Mouse (Mus musculus): ENCODE results near the gene Dnase2a.

Dnase2a gene

DNA sequence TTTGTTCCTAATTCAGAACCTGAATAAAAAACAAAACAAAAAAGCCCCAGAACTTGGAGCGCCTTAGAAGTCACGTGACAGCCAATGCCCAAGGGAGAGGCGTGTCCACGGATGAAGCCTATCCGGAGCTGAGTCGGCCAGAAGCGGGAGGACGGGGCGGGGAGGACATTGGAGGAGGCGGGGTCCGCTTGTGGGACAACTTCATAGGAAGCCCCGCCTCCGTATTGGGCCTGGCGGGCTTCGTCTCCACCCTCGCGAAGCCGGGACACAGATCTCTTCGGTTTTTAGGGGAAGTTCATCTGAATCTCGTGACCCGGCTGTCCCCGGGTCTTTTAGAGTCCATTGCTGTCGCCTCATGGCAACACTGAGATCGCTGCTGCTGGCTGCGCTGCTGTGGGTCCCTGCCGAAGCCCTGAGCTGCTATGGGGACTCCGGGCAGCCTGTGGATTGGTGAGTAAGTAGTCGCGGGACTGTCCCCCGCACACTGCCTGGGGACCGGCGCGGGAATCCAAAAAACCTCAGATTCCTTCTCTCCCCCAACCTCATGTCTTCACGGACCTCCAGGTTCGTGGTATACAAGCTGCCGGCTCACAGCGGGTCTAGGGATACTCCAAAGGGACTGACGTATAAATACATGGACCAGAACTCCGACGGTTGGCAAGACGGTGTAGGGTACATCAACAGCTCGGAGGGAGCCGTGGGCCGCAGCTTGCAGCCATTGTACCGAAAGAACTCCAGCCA, at the start of gene Dnase2a:
Dnase2a (plus strand) TSS at position 140 of the 741 bp plus-strand sequence.
- peak; percentile 94 for DNase-seq (ENCODE audit: low read depth, low spot score)

DNA sequence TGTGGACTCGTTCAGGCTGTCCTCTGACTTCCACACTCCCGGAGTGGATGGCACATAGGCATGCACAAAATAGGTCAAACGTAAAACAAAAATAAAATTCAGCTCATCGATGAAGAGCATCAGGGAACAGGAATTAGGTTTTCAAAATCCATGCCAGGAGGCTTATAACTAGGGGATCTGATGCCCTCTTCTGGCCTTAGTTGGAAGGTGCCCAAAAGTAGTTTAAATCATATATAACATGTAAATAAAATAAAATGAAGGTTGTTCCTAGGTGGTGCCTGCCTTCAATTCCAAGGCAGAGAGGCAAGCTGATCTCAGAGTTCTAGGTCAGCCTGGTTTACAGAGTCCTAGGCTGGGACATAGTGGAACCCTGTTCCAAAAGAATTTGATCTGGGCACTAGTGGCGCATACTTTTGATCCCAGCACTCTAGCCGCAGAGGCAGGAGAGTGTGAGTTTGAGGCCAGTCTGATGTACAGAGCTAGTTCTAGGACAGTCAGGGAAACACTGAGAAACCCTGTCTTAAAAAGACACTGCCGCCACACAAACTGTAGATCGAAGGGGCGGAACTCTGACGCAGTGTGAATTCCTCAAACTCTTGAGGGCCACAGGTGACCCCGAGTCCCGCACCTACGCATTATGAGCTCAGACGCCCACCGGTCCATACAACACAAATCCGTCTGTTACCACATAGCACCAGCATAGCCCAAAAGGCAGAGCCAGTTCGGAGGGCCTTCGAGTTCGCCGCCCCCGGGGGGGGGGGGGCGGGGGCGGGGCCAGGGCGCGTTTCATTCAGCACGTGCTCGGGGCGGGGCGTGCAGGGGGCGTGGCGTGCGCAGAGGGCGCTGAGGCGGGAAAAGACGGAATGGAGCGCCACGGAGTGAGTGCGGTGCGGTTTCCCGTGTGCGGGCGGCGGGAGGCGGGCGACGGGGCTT, 36.7 kb upstream of the Dnase2a start, which contains the start of gene Syce2:
Syce2 (plus strand) TSS at position 736 of the 933 bp plus-strand sequence.
- DNase-seq (ENCODE audit: low read depth, low spot score): peak; percentile 68

DNA sequence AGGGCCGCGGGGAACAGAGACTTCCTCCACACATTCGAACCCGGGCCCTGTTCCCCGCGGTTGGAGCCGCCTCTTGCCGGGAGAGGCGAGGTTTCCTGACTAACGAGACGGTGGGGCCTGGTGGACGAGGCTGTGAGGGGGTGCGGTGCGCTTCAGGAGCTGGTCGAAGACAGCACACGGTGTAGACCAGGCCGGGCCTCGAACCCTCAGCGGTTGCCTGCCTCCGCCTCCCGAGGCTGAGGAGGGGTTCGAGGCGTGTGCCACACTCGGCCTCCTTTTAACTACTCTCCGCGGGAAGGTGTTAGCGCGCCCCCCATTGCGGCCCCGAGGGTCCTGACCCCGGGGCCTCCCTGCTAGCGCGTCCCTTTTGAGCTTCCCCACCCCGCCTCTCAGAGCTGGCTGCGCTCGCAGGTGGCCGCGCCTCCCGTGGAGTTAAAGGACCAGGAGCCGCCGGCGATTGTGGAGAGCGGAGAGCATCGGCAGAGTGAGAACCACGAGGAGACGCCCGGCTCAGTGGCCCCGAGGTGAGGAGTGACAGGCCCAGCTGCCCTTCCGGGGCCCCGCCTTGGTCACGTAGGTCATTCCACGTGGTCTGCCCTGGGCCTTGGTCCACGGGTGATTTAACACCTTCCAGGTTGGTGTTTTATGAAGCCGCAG, 35.9 kb upstream of the Dnase2a start:
- DNase-seq (ENCODE audit: low read depth, low spot score): no peak

DNA sequence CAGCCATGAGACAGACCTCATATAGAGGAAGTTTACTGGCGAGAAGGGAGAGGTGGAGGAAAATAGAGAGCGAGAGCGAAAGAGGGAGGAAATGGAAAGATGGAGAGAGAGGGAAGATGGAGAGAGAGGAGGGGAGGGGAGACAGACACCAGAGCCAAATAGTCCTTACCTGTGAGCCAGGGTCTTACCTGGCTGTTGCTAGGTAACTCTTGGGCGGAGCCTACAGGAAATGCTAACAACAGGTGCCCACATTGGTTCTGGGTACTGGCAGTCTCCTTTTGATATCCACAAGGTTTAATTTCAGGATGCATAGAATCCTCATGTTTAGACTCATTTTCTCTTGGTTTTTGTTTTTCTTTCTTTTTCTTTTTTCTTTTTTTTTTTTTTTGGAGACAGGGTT, 35.3 kb upstream of the Dnase2a start:
- no peak for DNase-seq (ENCODE audit: low read depth, low spot score)

DNA sequence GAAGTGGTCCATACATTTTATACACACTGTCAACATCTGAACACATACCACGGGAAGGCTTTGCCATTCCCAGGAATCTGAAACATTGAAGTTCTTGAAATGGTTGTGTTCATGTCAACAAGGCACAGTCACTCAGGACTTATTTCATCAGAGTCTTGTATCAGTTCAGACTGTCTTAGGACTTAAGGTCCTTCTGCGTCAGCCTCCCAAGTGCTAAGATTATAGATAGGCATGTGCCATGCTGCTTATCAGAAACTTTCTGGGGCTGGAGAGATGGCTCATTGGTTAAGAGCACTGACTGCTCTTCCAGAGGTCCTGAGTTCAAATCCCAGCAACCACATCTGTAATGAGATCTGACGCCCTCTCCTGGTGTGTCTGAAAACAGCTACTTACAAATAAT, 34.0 kb upstream of the Dnase2a start:
- DNase-seq (ENCODE audit: low read depth, low spot score): no peak

DNA sequence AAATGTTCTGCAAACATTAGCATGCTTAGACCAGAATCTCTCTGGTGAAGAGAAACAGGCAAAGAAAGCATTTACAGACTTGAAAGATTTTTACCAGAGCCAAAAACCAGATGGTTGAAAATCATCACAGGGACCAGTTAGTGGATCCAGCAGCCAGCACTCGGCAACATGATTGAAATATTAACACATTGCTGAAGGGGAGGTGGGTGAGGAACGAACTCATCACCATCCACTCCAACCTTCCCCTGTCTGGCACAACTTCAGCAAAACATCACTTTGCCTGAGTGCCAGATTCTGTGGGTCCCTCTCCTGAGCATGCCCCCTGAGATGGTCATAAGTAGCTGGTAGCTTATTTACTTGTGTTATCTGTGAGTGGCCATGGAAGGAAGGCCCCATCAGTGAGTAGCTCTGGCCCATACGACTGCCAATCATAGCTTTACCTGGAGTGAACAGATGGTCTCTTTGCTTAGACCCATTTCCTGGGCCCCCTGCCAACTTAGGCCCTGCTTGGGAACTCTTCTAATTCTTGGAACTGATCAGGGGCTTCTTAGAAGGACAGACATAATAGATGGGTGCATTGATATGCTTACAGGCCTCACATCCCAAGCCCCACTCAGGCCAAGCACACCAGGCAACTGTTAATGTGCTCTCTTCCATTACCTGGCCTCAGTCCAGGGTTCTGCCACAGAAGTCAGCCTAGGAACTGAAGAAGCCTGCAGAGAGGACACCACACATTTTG, 30.9 kb upstream of the Dnase2a start:
- no peak for DNase-seq (ENCODE audit: low read depth, low spot score)

DNA sequence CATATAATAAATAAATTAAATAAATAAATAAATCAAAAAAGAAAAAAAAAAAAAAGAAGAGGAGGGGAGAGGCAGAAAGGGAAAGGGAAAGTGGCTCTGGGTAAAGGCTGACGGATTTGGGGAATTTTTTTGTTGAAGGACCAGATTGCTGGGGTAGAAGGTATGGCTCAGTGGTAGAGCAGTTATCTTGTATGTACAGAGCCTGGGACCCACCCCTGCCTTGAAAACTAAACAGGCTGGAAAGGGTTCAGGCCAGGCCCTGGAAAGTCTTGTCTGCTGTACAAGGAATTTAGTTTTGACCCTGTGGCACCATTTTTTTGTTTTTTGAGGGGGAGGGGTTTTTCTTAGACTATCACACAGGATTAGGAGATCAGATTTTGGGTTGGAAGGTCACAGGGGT, 29.4 kb upstream of the Dnase2a start:
- DNase-seq (ENCODE audit: low read depth, low spot score): no peak

DNA sequence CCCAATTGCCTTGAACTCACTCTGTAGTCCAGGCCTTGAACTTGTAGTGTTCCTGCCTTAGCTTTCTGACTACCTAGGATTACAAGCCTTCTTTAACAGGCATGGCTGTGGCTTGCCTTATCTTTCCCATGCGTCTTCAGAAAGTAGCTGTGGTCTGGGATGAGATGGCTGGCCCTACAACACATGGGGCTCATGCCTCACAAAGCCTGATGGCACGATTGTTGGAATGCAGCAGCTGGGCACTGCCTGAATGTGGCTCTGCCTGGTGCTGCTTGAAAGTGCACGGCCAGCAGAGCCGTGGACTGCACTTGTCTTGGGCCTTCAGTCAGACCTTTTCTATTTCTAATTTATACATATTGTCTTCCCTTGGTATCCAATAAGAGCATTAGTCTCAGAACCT, 23.6 kb upstream of the Dnase2a start:
- no peak for DNase-seq (ENCODE audit: low read depth, low spot score)

DNA sequence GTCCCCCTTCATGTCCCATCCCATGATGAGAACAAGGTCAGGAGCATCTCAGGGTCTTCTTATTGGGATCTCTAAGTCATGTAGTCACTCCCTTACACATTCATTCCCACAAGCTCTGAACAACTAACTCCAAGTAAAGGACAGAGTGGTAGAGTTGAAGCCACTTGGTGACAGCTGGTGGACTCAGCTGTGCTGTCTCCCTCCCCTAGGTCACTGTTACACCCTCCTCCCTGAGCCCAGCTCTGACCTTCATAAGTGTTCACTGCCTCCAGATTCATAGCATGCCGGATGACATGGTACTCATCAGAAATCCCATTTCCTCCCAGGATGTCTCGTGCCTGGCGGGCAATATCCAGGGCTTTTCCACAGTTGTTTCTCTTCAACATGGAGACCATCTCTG, 20.1 kb upstream of the Dnase2a start:
- no peak for DNase-seq (ENCODE audit: low read depth, low spot score)

DNA sequence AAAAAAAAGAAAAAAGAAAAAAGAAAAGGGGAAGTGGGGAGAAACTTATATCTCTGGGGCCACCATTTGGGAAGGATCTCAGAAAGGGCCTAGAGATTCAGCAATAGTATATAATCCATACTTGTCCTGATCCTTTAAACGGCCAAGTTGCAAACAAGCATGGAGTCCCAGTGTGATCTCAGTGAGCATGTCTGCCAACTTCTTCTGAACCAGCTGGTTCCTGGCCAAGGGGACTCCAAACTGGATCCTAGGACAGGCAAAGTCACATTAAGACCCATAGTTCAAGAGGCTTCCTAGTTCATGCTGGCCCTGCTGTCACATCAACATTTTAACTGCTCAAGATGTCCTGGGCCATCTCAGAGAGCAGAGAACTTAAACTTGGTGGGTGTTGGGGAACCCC, 19.2 kb upstream of the Dnase2a start:
- no peak for DNase-seq (ENCODE audit: low read depth, low spot score)

DNA sequence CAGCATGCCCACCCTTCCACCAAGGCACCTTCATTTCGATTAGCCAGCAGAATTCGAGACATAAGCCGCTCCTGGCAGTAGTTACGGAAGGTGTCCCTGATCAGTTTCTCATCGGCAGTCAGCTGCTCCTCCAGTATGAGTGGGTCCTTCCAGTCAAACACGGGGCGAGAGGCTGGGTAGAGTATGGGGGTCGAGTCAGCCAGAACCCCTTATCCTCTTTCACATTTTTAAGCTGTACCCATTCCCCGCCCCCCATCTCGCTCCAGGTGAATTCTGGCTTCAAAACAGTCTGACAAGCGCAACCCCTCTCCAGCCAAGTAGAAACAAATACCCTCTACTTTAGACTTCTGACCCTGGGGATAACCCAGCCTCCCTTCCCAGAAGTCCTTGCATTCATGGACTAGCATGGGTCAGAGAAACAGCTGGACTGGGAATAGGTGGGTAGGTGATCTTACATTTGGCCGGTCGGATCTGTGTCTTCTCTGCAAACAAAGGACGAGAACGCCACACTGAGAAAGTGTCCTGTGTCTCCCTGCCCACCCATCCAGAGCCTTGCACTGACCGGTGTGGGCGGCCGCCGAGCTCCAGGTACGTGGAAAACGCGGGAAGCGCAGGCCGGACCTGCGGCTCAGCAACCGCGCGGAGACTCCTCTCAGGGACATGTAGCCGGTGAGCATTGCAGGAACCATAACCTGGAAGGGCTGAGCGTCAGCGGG, 15.2 kb upstream of the Dnase2a start:
- DNase-seq (ENCODE audit: low read depth, low spot score): no peak

DNA sequence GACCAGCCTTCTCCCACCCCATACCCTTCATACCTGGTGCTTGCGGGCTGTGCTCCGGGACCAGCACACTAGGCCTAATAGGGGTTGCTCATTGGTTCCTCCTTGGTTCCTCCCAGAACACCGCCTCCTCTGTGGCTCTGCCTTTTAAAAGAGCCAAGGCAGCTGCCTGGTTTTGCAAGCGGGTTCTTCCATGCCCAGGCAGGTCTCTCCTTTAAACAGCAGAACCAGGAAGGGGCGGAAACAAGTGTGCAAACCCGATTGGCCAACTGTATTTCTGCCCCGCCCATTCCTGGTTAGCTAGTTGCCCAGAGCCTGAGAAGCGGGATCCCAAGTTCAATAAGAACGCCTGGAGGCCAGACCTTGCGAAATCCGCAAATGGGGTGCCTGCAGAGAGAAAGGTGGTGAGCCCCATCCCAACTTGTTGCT, 14.6 kb upstream of the Dnase2a start, which contains the start of gene Gcdh:
Gcdh (minus strand) TSS at position 213 of the 426 bp plus-strand sequence.
- DNase-seq (ENCODE audit: low read depth, low spot score): peak; percentile 95

DNA sequence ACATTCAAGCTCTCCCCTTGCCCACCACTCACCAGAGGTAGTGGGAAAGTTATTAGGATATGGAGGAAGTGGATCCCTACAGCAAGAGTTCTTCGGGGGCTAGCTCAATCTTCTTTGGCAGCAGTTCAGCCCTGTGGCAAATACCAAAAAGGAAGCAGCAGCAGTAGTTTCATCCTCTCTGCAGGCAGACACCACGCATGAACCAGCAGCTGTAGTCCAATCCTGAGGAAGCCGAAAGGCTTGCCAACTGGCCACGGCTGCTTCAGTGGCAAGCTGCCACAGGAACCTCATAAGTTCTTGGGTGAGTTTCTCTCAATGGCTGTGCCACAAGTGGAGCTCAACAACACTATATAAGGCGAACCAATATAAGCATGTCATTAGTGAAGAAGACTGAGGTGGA, 12.4 kb upstream of the Dnase2a start:
- DNase-seq (ENCODE audit: low read depth, low spot score): no peak

DNA sequence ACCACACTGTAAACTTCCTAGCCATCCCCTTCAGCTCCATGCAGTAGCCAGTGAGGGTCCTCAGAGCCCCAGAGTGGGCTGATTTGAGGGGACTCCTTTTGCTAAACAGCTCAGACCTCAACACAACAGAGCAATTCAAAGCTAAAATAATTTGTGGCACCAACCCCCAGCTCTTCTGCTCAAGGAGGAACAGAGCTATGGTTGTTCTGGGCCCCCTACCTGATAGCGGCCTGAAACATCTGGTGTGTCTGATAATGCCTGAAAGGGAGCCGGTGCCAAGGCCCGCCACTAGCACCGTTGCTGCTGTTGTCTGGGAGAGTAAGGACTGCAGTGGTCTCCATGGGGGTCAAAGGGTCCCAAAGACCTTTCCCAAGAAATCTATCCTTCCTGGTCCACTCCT, 7.3 kb upstream of the Dnase2a start:
- peak; percentile 75 for DNase-seq (ENCODE audit: low read depth, low spot score)

DNA sequence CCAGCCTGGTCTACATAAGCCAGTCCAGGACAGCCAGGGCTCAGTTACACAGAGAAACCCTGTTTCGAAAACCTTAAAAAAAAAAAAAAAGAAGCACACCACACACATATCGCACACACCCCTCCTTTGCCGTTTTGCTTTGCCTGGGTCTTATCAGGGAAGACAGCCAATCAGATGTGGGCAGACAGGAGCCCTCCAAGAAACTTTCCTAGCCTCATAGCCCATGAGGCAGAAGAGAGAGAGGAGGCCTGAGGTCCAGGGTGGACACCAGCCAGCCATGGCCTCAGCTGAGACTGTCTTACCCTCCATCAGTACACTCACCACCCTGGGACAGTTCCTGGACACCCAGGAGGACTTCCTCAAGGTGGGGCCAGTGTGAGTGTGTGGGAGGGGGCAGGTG, 6.6 kb upstream of the Dnase2a start, which contains the start of gene Klf1:
Klf1 (plus strand) TSS at position 177 of the 400 bp plus-strand sequence.
- DNase-seq (ENCODE audit: low read depth, low spot score): peak; percentile 80

DNA sequence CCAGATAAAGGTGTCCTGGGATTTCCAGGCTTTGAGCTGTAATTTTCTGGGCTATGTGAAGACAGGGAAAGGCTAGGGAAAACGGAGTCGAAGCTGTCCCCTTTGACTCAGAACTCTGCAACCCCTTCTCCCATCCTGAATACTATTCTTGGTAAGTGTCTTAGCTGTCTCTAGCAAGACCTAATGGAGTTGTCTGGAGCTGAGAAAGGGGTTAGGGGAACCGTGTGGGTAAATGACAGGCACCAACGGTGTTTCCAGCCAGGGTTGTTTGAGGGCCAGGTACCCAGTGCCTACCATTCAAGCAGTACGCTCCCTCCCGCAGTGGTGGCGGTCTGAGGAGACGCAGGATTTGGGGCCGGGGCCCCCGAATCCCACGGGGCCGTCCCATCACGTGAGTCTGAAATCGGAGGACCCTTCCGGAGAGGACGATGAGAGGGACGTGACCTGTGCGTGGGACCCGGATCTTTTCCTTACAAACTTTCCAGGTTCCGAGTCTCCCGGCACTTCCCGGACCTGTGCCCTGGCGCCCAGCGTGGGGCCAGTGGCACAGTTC, 5.9 kb upstream of the Dnase2a start:
- DNase-seq (ENCODE audit: low read depth, low spot score): no peak

DNA sequence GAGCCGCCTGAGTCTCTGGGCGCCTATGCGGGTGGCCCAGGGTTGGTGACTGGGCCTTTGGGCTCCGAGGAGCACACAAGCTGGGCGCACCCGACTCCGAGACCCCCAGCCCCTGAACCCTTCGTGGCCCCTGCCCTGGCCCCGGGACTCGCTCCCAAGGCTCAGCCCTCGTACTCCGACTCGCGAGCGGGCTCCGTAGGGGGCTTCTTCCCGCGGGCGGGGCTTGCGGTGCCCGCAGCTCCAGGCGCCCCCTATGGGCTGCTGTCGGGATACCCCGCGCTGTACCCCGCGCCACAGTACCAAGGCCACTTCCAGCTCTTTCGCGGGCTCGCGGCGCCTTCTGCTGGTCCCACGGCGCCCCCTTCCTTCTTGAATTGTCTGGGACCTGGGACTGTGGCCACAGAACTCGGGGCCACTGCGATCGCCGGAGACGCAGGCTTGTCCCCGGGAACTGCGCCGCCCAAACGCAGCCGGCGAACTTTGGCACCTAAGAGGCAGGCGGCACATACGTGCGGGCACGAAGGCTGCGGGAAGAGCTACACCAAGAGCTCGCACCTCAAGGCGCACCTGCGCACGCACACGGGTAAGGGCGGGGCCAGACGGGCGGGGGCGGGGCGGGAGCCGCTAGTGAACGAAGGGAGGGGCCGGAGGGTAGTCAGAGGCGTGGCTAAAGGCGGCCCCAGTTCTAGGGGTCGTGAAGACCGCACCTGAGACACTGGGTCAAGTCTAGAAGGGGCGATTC, 5.3 kb upstream of the Dnase2a start:
- DNase-seq (ENCODE audit: low read depth, low spot score): peak; percentile 76

DNA sequence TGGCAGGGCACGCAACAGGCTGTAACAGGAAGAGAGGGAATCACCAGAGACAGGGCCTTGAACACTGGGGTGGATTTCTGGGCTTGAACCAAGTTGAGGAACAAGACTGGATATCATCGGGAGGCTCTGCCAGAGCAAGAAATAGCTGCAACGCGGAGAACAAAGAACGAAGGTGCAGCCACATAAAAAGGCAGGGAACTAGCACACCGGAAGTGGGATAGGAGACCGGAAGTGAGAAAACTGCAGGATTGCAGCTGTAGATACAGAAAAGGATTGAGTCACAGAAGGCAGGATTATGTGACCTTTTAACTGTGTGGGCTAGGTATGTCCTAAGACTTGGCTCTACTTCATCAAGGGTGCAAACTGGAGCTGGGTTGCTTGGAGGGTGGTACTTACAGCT, 4.0 kb upstream of the Dnase2a start:
- DNase-seq (ENCODE audit: low read depth, low spot score): no peak

DNA sequence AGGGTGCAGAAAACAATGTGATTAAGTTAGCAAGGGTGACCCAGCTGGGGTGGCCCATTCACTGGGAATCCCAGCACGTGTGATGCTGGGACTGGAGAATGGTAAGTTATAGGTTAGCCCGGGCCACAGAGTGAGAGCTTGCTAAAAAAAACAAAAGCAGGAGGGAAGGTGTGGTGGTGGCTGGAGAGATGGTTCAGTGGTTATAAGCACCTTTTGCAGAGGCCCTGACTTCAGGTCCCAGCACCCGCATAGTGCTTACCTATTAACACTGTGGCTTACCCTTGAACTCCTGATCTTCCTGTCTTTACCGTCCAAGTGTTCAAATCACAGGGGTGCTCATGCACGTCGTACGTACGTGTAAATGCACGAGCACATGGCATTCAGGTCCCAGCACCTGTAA, 1.3 kb upstream of the Dnase2a start:
- no peak for DNase-seq (ENCODE audit: low read depth, low spot score)

DNA sequence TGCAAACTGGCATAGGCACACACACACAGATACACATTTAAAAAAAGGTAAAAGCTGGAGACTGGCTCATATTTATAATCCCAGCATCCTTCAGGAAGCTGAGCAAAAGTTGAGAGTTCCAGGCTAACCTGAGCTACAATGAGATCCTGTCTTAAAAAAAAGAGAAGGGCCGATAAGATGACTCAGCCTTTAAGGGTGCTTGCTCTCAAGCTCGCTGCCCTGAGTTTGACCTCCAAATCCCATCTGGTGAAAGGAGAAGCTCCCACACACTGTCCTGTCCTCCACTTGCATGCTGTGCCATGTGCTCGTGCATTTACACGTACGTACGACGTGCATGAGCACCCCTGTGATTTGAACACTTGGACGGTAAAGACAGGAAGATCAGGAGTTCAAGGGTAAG, 867 bp upstream of the Dnase2a start:
- no peak for DNase-seq (ENCODE audit: low read depth, low spot score)

Data from c-Kit-negative CD71-positive TER-119-positive erythroid progenitor cells, embryonic 14.5 days (primary cell).